Mouse (Mus musculus) liver, postnatal 0 days (tissue): ENCODE data around the gene Nav3. TPM values are rescaled to one million over a fixed set of nuclear protein-coding genes. Genes with fewer than 3 reads are reported as not detected.

Source experiments
- ATAC-seq: fragments of 200-750 bp; cut with Nextera tagmentation; 2 replicates; pipeline ENCODE4 v1.8.0; 2017; ENCODE audit warnings: mild to moderate bottlenecking, moderate library complexity
- DNase-seq: peaks from one replicate; pipeline ENCODE4 v3.0.0-alpha.2; 2016
- H3K27ac ChIP-seq: fragments of 300-500 bp; sonication (generic); 2 replicates; pipeline ENCODE4 v1.5.1; 2014; ENCODE audit warnings: antibody characterized with exemption, moderate library complexity, mild to moderate bottlenecking, low read depth
- H3K27me3 ChIP-seq: fragments of 300-500 bp; sonication (generic); 2 replicates; pipeline ENCODE4 v1.6.1; 2014; ENCODE audit warnings: low read length, control low read depth, mixed read lengths; ENCODE audit not compliant: insufficient read depth
- H3K36me3 ChIP-seq: fragments of 300-500 bp; sonication (generic); replicated peaks from 2 replicates; pipeline ENCODE4 v1.6.1; 2014; ENCODE audit warnings: mild to moderate bottlenecking, control low read depth, low read length, moderate library complexity, mixed read lengths; ENCODE audit not compliant: insufficient read depth
- H3K4me1 ChIP-seq: fragments of 300-500 bp; sonication (generic); 2 replicates; pipeline ENCODE4 v1.6.1; 2014; ENCODE audit warnings: antibody characterized with exemption, mild to moderate bottlenecking, control low read depth; ENCODE audit not compliant: insufficient read depth
- H3K4me2 ChIP-seq: fragments of 300-500 bp; sonication (generic); 2 replicates; pipeline ENCODE4 v1.6.1; 2014; ENCODE audit warnings: low read depth, mild to moderate bottlenecking, low read length, moderate library complexity, mixed read lengths
- H3K4me3 ChIP-seq: fragments of 300-500 bp; sonication (generic); 2 replicates; pipeline ENCODE4 v1.5.1; 2014; ENCODE audit warnings: low read depth, low read length
- H3K9ac ChIP-seq: fragments of 300-500 bp; sonication (generic); replicated peaks from 2 replicates; pipeline ENCODE4 v1.6.1; 2014; ENCODE audit warnings: mild to moderate bottlenecking, moderate library complexity
- H3K9me3 ChIP-seq: fragments of 300-500 bp; sonication (generic); 2 replicates; pipeline ENCODE4 v1.6.1; 2016; ENCODE audit warnings: mild to moderate bottlenecking, control low read depth, low read length, mixed read lengths
- CTCF ChIP-seq: sonication (generic); IDR thresholded peaks from 2 replicates; pipeline ENCODE4 v1.5.1; 2016; ENCODE audit warnings: antibody characterized with exemption, low read depth
- EP300 ChIP-seq: IDR thresholded peaks from 2 replicates; pipeline ENCODE4 v1.6.1; 2016; ENCODE audit warnings: antibody characterized with exemption, low read depth, mild to moderate bottlenecking
- WGBS: fragments of 180-500 bp; shearing (Covaris S2); extraction: QIAGEN DNeasy Blood & Tissue Kit; methylation state at CpG from one replicate; pipeline ENCODE4 v1.1.7; 2014; ENCODE audit not compliant: insufficient replicate concordance; 5-methylcytosine and 5-hydroxymethylcytosine counted together
- polyA plus RNA-seq: library from polyadenylated mRNA; unstranded; fragments of >200 nt; fragmentation: Nextera tagmentation; extraction: Ambion mirVana; gene quantifications from 2 replicates; pipeline ENCODE4 v1.2.1, GENCODE M21; 2015

Gene Nav3
- polyA plus RNA-seq, 1 experiment from 2014 or later, result 0.04 TPM

DNA sequence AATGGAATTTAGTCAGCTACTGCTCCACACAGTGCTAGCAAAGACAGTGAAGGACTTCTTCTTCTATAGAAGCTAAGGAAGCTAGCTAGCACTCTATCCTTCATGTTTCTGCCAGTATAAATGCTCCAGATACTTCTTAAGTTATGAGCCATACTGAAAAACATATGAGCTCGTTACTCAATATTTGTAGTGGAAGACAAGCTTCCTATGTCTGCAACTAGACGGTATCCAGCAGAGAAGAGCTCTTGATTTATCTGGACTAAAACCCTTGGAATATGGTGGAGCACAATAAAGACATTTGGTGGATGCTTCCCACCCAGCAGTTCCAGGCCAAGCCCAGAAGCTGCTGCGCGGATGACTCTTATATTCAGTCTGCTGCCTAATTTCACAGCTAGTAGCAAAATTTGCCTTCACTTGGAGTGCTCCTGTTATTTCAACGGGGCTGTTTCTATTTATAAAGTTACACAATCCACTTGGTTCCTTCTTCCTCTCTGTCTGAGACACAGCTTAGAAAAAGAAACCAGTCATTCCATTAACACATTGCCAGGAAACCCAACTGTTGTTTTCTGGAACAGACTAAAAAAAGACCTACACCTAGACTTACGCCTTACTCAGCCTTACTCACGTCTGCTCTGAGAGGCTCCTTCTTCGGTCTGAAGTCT is 470.0 kb downstream of the Nav3 start:
- WGBS, result 45% methylated on average over 8 of the region's 8 CpGs
- no peak overlapping the region; the same call in 1 of the 2 replicates for H3K4me2 ChIP-seq

GRCm38 (mm10) chr10:109976351-109976750 is 479.7 kb downstream of the Nav3 start:
- ATAC-seq (no peak), DNase-seq (no peak)
- Histone ChIP-seq H3K36me3 (no peaks in the 10 kb centered on the region), H3K27me3 (no peaks in the 10 kb centered on the region), H3K4me3 (no peak overlapping the region), H3K27ac (no peak overlapping the region), H3K9ac (no peak overlapping the region), H3K4me1 (no peaks in the 10 kb centered on the region), H3K9me3 (no peaks in the 10 kb centered on the region), H3K4me2 (no peak overlapping the region)
- WGBS, result 70% methylated on average over 8 of the region's 8 CpGs
- TF ChIP-seq CTCF (no peak), EP300 (no peak)

More for the DNA sequence above, 470.0 kb downstream of the Nav3 start:
- Histone ChIP-seq H3K4me3 (no peak overlapping the region), H3K27ac (no peak overlapping the region), H3K27me3 (no peaks in the 10 kb centered on the region), H3K4me1 (no peaks in the 10 kb centered on the region), H3K9ac (no peak overlapping the region), H3K9me3 (no peaks in the 10 kb centered on the region), H3K36me3 (no peaks in the 10 kb centered on the region)
- DNase-seq (no peak), ATAC-seq (no peak)
- TF ChIP-seq EP300 (no peak), CTCF (no peak)

DNA sequence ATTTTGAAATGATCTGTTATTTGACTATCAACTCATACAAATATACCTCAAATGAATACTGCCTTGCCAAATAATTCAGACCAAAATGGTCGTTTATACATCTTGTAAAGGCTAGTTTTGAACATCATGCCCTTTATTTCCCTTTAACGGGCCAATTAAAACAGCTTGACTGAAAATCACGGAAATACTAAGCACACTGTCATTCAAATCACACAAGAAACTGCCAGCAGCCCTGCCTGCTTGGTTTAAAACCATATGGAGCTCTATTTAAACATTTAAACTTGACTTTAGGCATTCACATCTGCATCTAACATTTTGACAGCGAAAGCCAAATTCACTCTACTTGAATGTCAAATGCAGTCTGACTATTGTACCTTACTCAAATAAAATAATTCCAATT is 481.8 kb downstream of the Nav3 start:
- no peak overlapping the region for H3K9ac ChIP-seq
- TF ChIP-seq CTCF, result no peak
- TF ChIP-seq EP300, result no peak
- no peaks in the 10 kb centered on the region for H3K27me3 ChIP-seq
- DNase-seq (no peak), ATAC-seq (no peak)
- H3K36me3 ChIP-seq, result no peaks in the 10 kb centered on the region
- no peaks in the 10 kb centered on the region for H3K9me3 ChIP-seq
- no peak overlapping the region for H3K4me2 ChIP-seq
- 64% methylated on average over 4 of the region's 4 CpGs for WGBS
- no peak overlapping the region for H3K4me3 ChIP-seq
- no peak overlapping the region for H3K27ac ChIP-seq
- H3K4me1 ChIP-seq, result no peaks in the 10 kb centered on the region

- H3K9ac ChIP-seq, result no peak overlapping the region
- no peaks in the 10 kb centered on the region for H3K36me3 ChIP-seq
- no peak for ATAC-seq
- no peaks in the 10 kb centered on the region for H3K9me3 ChIP-seq
- no peak for DNase-seq
- H3K27ac ChIP-seq, result no peak overlapping the region
- TF ChIP-seq EP300 (no peak), CTCF (no peak)
- H3K4me3 ChIP-seq, result no peak overlapping the region
- H3K27me3 ChIP-seq, result no peaks in the 10 kb centered on the region
- 34% methylated on average over 3 of the region's 3 CpGs for WGBS
- no peaks in the 10 kb centered on the region for H3K4me1 ChIP-seq
- no peak overlapping the region for H3K4me2 ChIP-seq
Observed at GRCm38 (mm10) chr10:109973483-109973882, 482.5 kb downstream of the Nav3 start.

DNA sequence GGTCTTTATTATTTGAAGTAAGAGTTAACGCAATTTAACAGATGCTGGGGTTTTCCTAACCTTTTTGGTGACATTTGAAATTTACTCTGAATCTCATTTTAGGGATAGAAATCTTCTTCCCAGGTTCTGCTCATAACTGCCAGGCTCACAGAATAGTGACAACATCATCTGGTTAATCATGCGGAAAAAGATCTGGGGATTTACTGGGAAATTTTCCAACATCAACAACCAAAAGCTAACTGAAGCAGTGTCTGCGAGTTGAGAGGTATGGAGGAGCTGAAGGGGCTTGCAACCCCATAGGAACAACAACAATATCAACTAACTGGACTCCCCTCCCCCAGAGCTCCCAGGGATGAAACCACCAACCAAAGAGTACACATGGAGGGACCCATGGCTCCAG is 505.7 kb downstream of the Nav3 start:
- Histone ChIP-seq H3K4me1 (no peaks in the 10 kb centered on the region), H3K4me2 (no peak overlapping the region), H3K4me3 (no peak overlapping the region), H3K9ac (no peak overlapping the region), H3K9me3 (no peaks in the 10 kb centered on the region), H3K27ac (no peak overlapping the region), H3K36me3 (no peaks in the 10 kb centered on the region), H3K27me3 (no peaks in the 10 kb centered on the region)
- ATAC-seq (no peak), DNase-seq (no peak)
- WGBS, result 72% methylated on average over 3 of the region's 3 CpGs
- TF ChIP-seq CTCF, result no peak
- no peak for TF ChIP-seq EP300

DNA sequence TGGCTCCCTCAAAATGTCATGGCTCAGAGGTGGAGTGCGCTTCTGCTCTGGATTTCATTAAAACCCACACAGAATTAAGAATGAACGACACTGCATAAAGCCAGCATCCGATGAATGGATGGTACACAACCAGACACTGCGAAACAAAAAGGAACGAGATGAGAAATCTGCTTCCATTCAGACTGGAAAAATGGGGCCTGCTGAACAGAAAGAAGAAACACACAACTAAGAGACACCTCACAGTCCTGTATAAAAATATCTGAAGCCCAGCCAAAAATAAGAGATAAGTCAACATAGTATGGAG is 526.7 kb downstream of the Nav3 start:
- no peaks in the 10 kb centered on the region for H3K36me3 ChIP-seq
- H3K4me2 ChIP-seq, result no peak overlapping the region
- ATAC-seq (no peak), DNase-seq (no peak)
- H3K27me3 ChIP-seq, result no peaks in the 10 kb centered on the region
- no peaks in the 10 kb centered on the region for H3K4me1 ChIP-seq
- H3K9ac ChIP-seq, result no peak overlapping the region
- H3K9me3 ChIP-seq, result no peaks in the 10 kb centered on the region
- no peak overlapping the region for H3K27ac ChIP-seq
- H3K4me3 ChIP-seq, result no peak overlapping the region
- TF ChIP-seq EP300, result no peak
- TF ChIP-seq CTCF, result no peak
- 81% methylated on average over 5 of the region's 5 CpGs for WGBS
